In the genomic region with DNA sequence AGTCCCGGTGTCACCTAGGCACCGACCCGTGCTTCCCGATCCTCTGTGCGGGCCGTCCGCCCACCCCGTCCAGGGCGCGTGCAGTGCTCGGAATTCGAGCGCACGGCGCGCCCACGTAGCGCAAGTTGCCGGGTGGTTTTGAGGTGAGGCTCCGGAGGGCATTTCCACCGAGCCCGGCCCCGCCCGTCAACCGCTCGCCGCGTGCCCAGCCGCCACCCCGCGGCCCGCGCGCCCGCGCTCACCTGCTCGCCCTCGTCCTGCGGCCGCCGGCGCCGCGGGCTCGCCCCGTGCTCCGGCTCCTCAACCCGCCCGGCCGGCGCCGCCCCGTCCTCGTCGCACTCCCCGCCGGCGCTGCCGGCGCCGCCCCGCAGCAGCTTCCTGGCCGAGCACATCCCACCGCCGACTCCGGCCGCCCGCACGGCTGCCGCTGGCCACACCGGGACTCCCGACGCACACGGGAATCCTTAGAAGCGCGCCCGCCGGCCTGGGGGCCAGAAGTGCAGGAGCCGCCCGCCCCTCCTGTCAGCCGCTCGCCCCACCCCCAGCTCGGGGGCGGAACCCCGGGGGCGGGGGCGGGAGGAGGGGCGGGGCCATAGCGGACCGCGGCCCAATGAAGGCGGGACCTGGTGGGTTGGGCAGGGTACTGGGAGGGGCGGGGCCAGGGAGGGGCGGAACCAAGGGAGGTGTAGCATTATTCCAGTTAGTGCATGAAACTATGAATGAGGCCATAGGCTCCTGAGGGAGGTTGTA, we compare ENCODE assay signal across 8 mouse cellular contexts. TPM values are rescaled to one million over a fixed set of nuclear protein-coding genes. Genes with fewer than 3 reads are reported as not detected.
DNase-seq lines count a peak whose midpoint lies in the region; ATAC-seq lines count a peak whose summit lies in the region.

A gene (minus strand): TSS at position 533 of the 750 bp plus-strand sequence.

- no peaks in the 10 kb centered on the region for H3K9me3 ChIP-seq in hindbrain, embryonic 13.5 days

- peak within 1 kb of the TSS; percentile 67 for H3K27ac ChIP-seq in hindbrain, embryonic 13.5 days

- H3K9ac ChIP-seq in hindbrain, embryonic 13.5 days, result peak within 1 kb of the TSS; percentile 76

- H3K4me3 ChIP-seq in hindbrain, embryonic 13.5 days, result peak within 1 kb of the TSS; percentile 76

- H3K36me3 ChIP-seq in hindbrain, embryonic 13.5 days, result no peaks in the 10 kb centered on the region

- peak within 1 kb of the TSS; percentile 71 for H3K4me2 ChIP-seq in hindbrain, embryonic 13.5 days

- DNase-seq in R1 (ENCODE audit: low read depth, low spot score), result peak; percentile 72
- peak; percentile 88 to 93 for DNase-seq in cerebellum, postnatal 10 days
- DNase-seq in frontal cortex, postnatal 14 days (ENCODE audit: low spot score in 2 of 2), result peak; percentile 28 to 56
- DNase-seq in left cerebral cortex, adult 11 months (ENCODE audit: low spot score), result peak; percentile 66
- DNase-seq in lung, postnatal 36 days, result peak; percentile 87
- peak; percentile 84 for DNase-seq in retina, embryonic 14.5 days (ENCODE audit: low spot score)
- DNase-seq in thymus, postnatal 36 days, result peak; percentile 91 to 92

- ATAC-seq in hindbrain, embryonic 13.5 days (ENCODE audit: low FRiP score), result peak; percentile 97

- 0 out of 2 replicates have a peak, but pooled peaks cover 10% of the 10 kb centered on the region for H3K4me1 ChIP-seq in hindbrain, embryonic 13.5 days (replicated peaks)

- peaks cover 6% of the 10 kb centered on the region; the same call in 1 of the 2 replicates for H3K27me3 ChIP-seq in hindbrain, embryonic 13.5 days

- under 1% methylated on average over 91 of the region's 94 CpGs for WGBS in hindbrain, embryonic 13.5 days

RNA-seq across cellular contexts. Expression of the gene that starts here (rescaled TPM):
- 10.1 and 11.1 TPM in 2 replicates for polyA plus RNA-seq in hindbrain, embryonic 13.5 days (2015; fragmentation: Nextera tagmentation; extraction: Ambion mirVana)

Comparison
In these comparisons a context has a peak if more than half of its experiments do, and no peak if none do; other contexts are left out.
1. Peak in every context shown above with its lines: DNase-seq, ATAC-seq, H3K4me3 ChIP-seq and H3K27ac ChIP-seq.